Mouse (Mus musculus) 416B (cell line): ENCODE measurements around the gene Sfxn3.

Source experiments
- DNase-seq: peaks from one replicate; pipeline ENCODE4 v3.0.0; 2011; ENCODE audit warnings: low read depth

Gene Sfxn3

DNA sequence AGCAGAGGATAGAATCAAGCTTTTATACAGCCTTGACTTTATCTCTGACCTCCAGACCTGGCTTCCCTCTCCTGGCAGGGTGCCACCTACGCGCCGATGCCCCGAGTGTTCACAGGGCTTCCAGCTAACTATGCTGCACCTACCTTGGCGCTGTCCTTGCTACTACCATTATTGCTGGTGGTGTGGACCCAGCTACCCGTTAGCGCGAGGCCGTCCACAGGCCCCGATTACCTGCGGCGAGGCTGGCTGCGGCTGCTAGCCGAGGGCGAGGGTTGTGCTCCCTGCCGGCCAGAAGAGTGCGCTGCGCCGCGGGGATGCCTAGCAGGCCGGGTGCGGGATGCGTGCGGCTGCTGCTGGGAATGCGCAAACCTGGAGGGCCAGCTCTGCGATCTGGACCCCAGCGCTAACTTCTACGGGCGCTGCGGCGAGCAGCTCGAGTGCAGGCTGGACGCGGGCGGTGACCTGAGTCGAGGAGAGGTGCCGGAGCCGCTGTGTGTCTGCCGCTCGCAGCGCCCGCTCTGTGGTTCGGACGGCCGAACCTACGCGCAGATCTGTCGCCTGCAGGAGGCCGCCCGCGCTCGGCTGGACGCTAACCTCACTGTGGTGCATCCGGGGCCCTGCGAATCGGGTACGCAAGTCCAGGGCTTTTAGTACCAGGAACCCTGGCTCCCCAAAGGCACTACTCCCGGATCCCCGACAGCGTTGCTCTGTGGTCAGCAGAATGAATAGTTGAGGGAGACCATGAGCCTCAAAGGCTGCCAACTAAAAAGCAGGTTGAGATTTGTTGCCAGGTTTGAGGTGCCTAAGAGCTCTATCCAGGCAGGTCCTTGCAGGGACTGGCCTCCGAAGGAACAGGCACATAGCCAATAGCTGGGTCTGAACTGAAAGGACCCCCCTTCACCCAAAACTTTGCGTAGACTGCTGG, 29.5 kb downstream of the Sfxn3 start:
- DNase-seq = peak; percentile 63

DNA sequence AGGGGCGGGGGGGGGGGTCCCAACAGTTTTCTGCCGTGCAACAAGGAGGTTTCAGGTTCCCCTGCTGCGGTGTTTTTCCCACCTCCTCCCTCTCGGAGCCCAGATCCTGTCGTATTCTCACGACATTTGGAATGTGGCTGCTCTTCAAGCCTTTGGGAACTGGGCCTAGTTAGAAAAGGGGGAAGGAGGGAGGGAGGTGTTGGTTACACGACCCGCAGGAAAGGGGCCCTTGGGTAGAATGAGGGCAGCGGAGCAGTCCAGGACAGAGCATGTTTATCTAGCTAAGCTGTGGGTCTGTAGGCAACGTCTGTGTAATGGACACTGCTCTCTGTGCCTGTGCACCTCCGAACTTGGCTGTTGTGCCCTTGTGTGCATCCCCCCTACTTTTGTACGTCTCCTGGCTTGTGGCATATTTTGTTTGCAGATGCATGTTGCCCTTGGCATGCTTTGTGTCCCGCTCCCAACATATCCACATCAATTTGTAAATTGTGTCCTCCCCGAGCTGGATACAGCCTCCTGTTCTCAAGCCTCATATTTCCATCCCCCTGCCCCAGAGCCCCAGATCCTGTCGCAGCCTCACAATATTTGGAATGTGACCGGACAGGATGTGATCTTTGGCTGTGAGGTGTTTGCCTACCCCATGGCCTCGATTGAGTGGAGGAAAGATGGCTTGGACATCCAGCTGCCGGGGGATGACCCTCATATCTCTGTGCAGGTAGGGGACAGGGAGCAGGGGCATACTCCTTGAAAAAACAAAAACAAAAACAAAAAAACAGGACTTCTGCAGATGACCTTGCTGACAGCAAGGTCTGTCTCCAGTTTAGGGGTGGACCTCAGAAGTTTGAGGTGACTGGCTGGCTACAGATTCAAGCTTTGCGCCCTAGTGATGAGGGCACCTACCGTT, 30.7 kb downstream of the Sfxn3 start:
- DNase-seq = no peak

DNA sequence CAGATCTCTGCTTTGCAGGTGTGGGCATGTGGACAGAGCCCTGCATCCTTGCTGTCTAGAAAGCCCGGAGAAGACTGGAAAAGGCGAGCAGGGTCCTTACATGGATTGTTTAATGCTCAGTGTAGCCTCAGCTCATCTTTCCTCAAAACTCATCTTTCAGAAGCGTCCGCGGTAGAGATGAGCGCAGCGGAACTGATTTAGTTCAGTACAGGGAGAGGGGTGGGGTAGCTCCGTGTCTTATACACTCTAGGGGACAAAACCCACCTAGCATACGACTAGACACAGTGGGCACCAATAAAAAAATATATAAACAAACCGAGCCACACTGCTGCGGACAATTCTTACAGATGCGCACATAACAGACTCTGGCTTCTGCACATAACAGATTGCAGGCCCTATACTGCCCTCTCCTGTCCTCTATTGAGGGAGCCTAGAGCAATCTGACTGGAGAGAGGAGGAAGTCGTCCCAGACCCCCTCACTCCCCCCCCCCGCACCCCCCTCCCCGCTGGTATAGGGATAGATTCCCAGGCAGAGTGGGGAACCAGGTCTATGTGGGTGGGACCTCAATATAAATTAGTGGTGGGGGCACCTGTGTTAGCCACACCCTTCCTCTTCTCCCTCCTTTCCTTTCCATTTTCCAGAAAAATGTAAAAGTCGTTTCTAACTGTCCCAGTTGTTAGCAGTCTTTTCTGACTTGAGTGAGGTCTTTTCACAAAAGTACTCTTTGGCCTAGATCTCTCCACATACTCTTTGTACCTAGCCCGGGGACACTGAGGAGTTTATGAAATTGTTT, 31.9 kb downstream of the Sfxn3 start:
- peak; percentile 89 for DNase-seq

DNA sequence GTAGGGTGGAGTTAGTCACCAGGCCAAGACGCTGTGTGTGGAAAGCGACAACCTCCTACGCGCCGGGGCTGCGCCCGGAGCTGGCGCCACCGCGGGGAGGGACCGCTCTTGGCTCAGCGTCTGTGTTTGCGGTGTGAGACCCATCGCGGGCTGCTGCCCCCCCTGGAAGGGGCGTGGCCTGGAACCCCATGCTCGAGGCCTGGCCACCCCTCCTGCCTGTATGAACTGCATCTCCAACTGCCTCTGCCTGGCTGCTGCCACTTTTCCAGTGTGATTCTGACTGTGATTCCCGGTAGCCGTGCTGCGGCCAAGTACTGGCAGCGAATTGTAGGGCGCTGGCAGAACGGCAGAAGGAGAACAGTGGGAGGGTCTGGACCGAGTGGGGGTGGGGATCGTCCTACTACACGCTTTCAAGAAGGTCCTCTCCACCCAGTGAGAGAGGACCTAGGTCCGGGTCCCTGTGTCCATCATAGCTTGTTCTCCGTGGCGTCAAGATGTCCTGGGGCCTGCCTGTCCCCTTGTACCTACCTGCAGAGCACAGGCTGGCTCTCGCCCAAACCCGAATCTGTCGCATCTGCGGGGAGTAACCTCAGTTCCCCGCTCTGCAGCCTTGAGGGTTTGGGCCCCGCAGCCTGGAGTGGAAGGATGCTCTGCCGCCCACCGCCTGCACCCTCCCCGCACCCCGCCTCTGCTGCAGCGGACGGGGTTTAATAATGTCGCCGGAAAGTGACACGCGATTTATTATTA, 32.6 kb downstream of the Sfxn3 start:
- peak; percentile 93 for DNase-seq

DNA sequence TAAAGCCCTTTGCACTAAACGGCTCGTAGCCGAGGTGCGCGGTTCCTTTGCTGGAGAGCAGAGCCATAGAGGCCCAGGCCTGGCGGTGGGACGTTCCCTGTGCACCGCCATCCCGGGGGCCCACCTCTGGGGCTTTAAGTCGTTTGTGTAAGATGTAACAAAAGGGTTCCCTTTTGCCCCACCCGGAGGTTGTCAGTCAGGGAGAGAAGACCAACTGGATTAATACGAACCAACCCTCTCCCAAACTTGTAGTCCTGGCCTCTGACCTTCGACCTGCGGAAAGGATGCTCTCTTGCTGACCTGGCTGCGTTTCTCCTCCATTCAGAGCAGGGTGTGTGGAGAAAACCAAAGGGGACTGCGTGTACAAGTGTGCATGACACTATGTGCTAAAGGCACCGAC, 33.4 kb downstream of the Sfxn3 start:
- DNase-seq = no peak

DNA sequence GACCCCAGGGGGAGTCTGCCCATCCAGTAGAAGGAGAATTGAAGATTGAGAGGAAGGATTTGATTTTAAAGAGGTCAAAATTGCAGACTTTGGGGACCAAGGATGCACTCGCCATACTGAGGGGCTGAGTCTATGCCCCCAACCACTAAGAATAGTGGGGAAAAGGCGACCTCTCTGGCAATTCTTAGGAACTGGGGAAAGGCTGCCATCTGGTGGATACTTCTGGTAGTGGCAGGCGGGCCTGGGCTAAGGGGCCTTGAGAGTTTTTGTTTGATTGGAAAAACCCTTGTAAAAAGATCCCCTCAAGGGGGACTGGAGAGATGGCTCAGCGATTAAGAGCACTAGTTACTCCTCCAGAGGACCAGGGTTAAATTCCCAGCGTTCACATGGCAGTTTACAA, 34.0 kb downstream of the Sfxn3 start:
- peak; percentile 68 for DNase-seq

DNA sequence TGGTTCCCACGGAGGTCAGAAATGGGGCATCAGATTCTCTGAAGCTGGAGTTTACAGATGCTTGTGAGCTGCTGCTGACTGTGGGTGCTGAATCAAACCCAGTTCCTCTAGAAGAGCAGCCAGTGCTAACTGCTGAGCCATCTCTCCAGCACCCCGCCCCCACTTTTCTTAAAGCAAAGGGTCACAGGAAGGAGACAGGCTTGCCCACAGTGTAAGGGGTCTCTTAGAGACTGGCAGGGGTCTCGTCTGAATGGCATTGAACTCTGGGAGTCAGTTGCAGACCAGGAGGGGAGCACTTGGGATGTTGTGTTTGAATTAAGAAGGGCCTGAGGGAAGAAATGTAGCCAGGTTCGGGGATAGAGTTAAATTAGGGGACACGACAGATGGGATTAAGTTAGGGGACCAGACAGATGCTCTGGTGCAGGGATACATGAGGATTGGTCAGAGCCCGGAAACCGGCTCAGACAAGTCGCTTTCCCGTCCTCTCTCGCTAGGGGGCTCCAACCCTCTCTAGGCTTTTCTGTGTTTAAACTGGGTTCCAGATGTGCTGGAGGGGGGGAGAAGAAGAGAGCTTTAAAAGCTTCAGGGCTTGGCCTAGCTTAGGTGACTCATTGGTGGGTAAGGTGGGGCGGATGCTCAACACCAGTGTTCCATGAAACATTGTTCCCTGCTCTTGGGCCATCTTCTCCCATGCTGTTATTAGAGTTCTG, 34.7 kb downstream of the Sfxn3 start:
- peak; percentile 73 for DNase-seq

DNA sequence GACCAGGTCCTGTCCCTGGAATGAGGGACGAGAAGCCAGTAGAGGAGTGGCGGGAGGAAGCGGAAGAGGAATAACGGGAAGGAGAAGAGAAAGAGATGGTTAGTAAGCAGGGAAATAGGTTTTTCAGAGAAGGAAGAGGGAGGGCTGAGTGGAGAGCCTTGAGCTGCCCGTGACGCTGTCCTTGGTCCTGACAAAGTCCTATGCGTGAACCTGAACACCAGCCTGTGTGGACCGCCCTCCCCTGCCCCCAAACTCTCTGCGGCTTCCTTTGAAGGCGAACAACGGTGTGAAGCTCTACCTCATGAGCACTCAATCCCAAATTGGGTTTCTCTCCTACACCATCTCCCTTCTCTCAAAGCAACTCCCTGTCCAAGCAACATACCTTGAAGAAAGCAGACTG, 50.6 kb downstream of the Sfxn3 start:
- DNase-seq = peak; percentile 62

DNA sequence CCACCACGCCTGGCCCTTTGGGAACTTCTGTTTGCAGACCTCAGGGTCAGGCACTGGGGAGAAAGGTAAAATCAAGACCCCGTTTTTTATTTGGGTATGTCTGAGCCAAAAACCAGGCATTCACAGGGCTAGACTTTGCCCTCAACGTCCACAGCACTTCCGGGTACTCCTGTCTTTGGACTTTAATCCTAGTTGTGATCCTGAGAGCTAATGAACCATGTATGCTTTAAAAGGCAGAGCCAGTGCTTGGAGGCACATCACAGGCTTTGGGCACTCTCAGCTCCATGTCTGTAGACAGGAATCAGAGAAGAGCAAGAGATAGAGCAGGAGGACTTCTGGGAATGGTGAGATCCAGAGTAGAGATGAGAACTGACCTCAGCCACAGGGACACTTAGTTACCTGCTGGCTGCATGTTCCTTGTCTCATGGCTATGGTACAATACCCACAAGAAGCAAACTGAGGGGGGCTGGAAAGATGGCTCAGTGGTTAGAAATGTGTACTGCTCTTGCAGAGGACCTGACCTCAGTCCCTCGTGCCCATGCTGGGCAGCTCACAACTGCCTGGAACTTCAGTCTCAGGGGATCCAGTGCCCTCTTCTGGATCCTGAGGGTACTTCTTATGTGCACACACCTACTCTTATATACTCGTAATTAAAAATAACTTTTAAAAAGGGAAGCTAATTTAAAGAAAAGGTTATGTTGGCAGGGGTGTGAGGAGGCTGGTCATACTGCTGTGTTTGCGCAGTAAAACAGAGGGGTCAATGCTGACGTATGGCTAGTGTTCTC, 53.4 kb downstream of the Sfxn3 start:
- DNase-seq = peak; percentile 45

DNA sequence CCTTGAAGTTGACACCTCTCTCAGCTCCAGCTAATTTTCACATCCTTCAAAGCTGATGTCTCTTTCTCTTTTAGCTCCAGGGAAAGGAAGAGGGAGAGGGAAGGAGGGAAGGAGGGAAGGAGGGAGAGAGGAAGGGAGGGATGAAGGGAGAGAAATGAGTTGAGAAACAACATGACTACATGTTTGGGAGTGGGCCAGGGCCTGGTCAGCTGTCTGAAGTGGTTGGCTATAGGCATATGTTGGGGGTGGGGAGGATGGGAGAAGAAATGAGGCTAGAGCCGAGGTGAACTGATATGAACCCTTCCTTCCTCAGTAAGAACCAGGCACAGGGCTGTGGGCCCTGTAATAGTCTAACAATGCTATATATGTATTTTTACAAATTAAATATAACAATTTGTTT, 58.3 kb downstream of the Sfxn3 start:
- no peak for DNase-seq
